Mouse (Mus musculus) lung, embryonic 15.5 days (tissue): Measurements from ENCODE around the gene Lce3a. TPM values are rescaled to one million over a fixed set of nuclear protein-coding genes. Genes with fewer than 3 reads are reported as not detected.
A peak's percentile ranks its signal among the peaks of the same experiment; 100 is the strongest.

Experiments
- ATAC-seq: fragments of 200-750 bp; cut with Nextera tagmentation; 2 replicates; pipeline ENCODE4 v1.8.0; 2017; ENCODE audit warnings: moderate number of reproducible peaks, borderline replicate concordance; ENCODE audit not compliant: low FRiP score, low TSS enrichment; ENCODE audit errors: extremely low read depth
- H3K27ac ChIP-seq: fragments of 300-500 bp; sonication (generic); 2 replicates; pipeline ENCODE4 v1.5.1; 2015; ENCODE audit warnings: moderate library complexity, mild to moderate bottlenecking, inconsistent platforms
- H3K27me3 ChIP-seq: fragments of 300-500 bp; sonication (generic); 2 replicates; pipeline ENCODE4 v1.6.1; 2015; ENCODE audit warnings: inconsistent platforms
- H3K36me3 ChIP-seq: fragments of 300-500 bp; sonication (generic); 2 replicates; pipeline ENCODE4 v1.6.1; 2015; ENCODE audit warnings: inconsistent platforms
- H3K4me1 ChIP-seq: fragments of 300-500 bp; sonication (generic); 2 replicates; pipeline ENCODE4 v1.6.1; 2015; ENCODE audit warnings: inconsistent platforms
- H3K4me2 ChIP-seq: fragments of 300-500 bp; sonication (generic); 2 replicates; pipeline ENCODE4 v1.6.1; 2015; ENCODE audit warnings: inconsistent platforms, mild to moderate bottlenecking, moderate library complexity
- H3K4me3 ChIP-seq: fragments of 300-500 bp; sonication (generic); 2 replicates; pipeline ENCODE4 v1.5.1; 2015; ENCODE audit warnings: mild to moderate bottlenecking, inconsistent platforms
- H3K9ac ChIP-seq: fragments of 300-500 bp; sonication (generic); 2 replicates; pipeline ENCODE4 v1.6.1; 2015; ENCODE audit warnings: inconsistent platforms
- H3K9me3 ChIP-seq: fragments of 300-500 bp; sonication (generic); 2 replicates; pipeline ENCODE4 v1.6.1; 2016; ENCODE audit warnings: inconsistent platforms
- WGBS: fragments of 180-500 bp; shearing (Covaris S2); methylation state at CpG from one replicate; pipeline ENCODE4 v1.1.7; 2015; 5-methylcytosine and 5-hydroxymethylcytosine counted together
- polyA plus RNA-seq: library from polyadenylated mRNA; unstranded; fragments of >200 nt; fragmentation: Nextera tagmentation; extraction: Ambion mirVana; gene quantifications from 2 replicates; pipeline ENCODE4 v1.2.1, GENCODE M21; 2015

The Lce3a gene
- polyA plus RNA-seq, result not detected in 2 replicates

GRCm38 (mm10) chr3:92926130-92926529, at the start of gene Lce3a:
TSS of gene Lce3a (minus strand) at chr3:92926230.
- Histone ChIP-seq H3K27ac (no peak within 1 kb of the TSS), H3K4me3 (no peak within 1 kb of the TSS), H3K4me2 (no peak within 1 kb of the TSS), H3K9ac (no peak within 1 kb of the TSS), H3K27me3 (no peaks in the 10 kb centered on the region), H3K36me3 (no peaks in the 10 kb centered on the region), H3K9me3 (no peaks in the 10 kb centered on the region), H3K4me1 (no peaks in the 10 kb centered on the region)
- WGBS, result 50% methylated on average over 2 of the region's 2 CpGs
- no peak for ATAC-seq

GRCm38 (mm10) chr3:92966761-92967160, 40.7 kb upstream of the Lce3a start, which contains the start of gene Lce3e:
TSS of gene Lce3e (plus strand) at chr3:92967061.
- H3K27me3 ChIP-seq, result no peaks in the 10 kb centered on the region
- ATAC-seq, result no peak
- no peak within 1 kb of the TSS for H3K9ac ChIP-seq
- H3K4me3 ChIP-seq, result no peak within 1 kb of the TSS
- no peaks in the 10 kb centered on the region for H3K4me1 ChIP-seq
- no peaks in the 10 kb centered on the region for H3K9me3 ChIP-seq
- no peak within 1 kb of the TSS for H3K4me2 ChIP-seq
- no peaks in the 10 kb centered on the region for H3K36me3 ChIP-seq
- 82% methylated on average over 2 of the region's 2 CpGs for WGBS
- H3K27ac ChIP-seq, result no peak within 1 kb of the TSS

GRCm38 (mm10) chr3:92957090-92957489, 31.1 kb upstream of the Lce3a start, which contains the start of gene Lce3d:
TSS of gene Lce3d (plus strand) at chr3:92957390.
- ATAC-seq, result no peak
- H3K4me2 ChIP-seq, result no peak within 1 kb of the TSS
- no peak within 1 kb of the TSS for H3K9ac ChIP-seq
- no peaks in the 10 kb centered on the region for H3K27me3 ChIP-seq
- WGBS, result 89% methylated on average over 1 of the region's 1 CpGs
- H3K4me3 ChIP-seq, result no peak within 1 kb of the TSS
- no peak within 1 kb of the TSS for H3K27ac ChIP-seq
- no peaks in the 10 kb centered on the region for H3K36me3 ChIP-seq
- H3K4me1 ChIP-seq, result no peaks in the 10 kb centered on the region
- no peaks in the 10 kb centered on the region for H3K9me3 ChIP-seq

- H3K4me2 ChIP-seq, result no peak within 1 kb of the TSS
- H3K27ac ChIP-seq, result no peak within 1 kb of the TSS
- H3K27me3 ChIP-seq, result no peaks in the 10 kb centered on the region
- WGBS, result 52% methylated on average over 1 of the region's 1 CpGs
- ATAC-seq, result no peak
- no peak within 1 kb of the TSS for H3K4me3 ChIP-seq
- no peaks in the 10 kb centered on the region for H3K4me1 ChIP-seq
- no peak within 1 kb of the TSS for H3K9ac ChIP-seq
- H3K9me3 ChIP-seq, result no peaks in the 10 kb centered on the region
- no peaks in the 10 kb centered on the region for H3K36me3 ChIP-seq
These were observed 18.2 kb upstream of the Lce3a start, which contains the start of gene Lce3c for GRCm38 (mm10) chr3:92944186-92944585. TSS of gene Lce3c (plus strand) at chr3:92944486.

DNA sequence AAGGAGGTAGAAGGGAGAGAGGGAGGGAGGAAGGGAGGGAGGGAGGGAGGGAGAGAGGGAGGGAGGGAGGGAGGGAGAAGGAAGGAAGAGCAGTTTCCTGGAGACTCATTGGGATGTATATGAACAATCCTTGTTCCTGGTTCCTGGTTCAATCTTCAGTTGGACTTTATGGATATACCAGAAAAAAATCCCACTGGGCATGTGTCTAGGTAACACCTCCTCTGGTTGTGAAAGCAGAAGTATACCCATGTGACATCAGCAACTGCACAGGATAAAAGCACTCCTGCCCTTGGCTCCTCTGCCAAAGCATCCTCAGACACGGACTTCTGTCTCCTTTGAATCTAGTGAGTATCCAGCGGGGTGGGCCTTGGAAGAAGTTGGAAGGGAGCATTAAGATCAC, 6.6 kb upstream of the Lce3a start, which contains the start of gene Lce3b:
Gene Lce3b (plus strand): TSS at position 301 of the 400 bp plus-strand sequence.
- no peak within 1 kb of the TSS for H3K4me2 ChIP-seq
- no peak within 1 kb of the TSS for H3K27ac ChIP-seq
- no peaks in the 10 kb centered on the region for H3K27me3 ChIP-seq
- no peaks in the 10 kb centered on the region for H3K9me3 ChIP-seq
- H3K36me3 ChIP-seq, result no peaks in the 10 kb centered on the region
- H3K4me3 ChIP-seq, result no peak within 1 kb of the TSS
- H3K4me1 ChIP-seq, result no peaks in the 10 kb centered on the region
- no peak within 1 kb of the TSS for H3K9ac ChIP-seq
- 47% methylated on average over 2 of the region's 2 CpGs for WGBS
- no peak for ATAC-seq

DNA sequence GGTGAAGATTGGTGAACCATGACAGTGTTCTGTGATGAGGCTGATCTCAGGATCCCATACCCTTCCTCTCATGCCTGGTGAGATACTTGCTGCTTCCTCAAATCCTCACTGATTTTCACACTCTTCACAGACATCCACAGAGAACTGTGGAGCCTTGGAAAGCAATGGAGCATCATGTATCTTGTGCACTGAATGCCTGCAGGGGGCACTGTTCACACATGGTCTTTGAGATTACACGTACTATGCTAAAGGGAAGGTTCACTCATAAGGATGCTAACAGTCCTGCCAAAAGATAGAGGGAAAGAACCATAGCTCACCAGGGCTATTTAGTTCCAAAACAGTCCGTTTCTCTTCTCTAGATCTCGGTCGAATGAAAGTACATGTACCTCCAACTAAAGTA, 5.7 kb downstream of the Lce3a start:
- H3K9ac ChIP-seq, result no peak overlapping the region
- H3K4me1 ChIP-seq, result no peaks in the 10 kb centered on the region
- no peak for ATAC-seq
- no peaks in the 10 kb centered on the region for H3K27me3 ChIP-seq
- H3K27ac ChIP-seq, result no peak overlapping the region
- H3K4me2 ChIP-seq, result no peak overlapping the region
- 53% methylated on average over 4 of the region's 4 CpGs for WGBS
- H3K9me3 ChIP-seq, result no peaks in the 10 kb centered on the region
- H3K36me3 ChIP-seq, result no peaks in the 10 kb centered on the region
- no peak overlapping the region for H3K4me3 ChIP-seq

- ATAC-seq, result no peak
- no peaks in the 10 kb centered on the region for H3K9me3 ChIP-seq
- H3K4me1 ChIP-seq, result no peaks in the 10 kb centered on the region
- H3K36me3 ChIP-seq, result no peaks in the 10 kb centered on the region
- H3K4me2 ChIP-seq, result no peak overlapping the region
- H3K27ac ChIP-seq, result no peak overlapping the region
- H3K27me3 ChIP-seq, result no peaks in the 10 kb centered on the region
- H3K9ac ChIP-seq, result no peak overlapping the region
- WGBS, result 27% methylated on average over 3 of the region's 4 CpGs
- H3K4me3 ChIP-seq, result no peak overlapping the region
These were observed 18.5 kb downstream of the Lce3a start for GRCm38 (mm10) chr3:92907571-92907970.

GRCm38 (mm10) chr3:92905182-92905581, 20.8 kb downstream of the Lce3a start:
- Histone ChIP-seq H3K4me2 (no peak overlapping the region), H3K4me1 (no peaks in the 10 kb centered on the region), H3K27me3 (no peaks in the 10 kb centered on the region), H3K9ac (no peak overlapping the region), H3K9me3 (no peaks in the 10 kb centered on the region), H3K27ac (no peak overlapping the region), H3K4me3 (no peak overlapping the region), H3K36me3 (no peaks in the 10 kb centered on the region)
- ATAC-seq, result peak; percentile 64; the same call in 1 of the 2 replicates
- 31% methylated on average over 3 of the region's 3 CpGs for WGBS

DNA sequence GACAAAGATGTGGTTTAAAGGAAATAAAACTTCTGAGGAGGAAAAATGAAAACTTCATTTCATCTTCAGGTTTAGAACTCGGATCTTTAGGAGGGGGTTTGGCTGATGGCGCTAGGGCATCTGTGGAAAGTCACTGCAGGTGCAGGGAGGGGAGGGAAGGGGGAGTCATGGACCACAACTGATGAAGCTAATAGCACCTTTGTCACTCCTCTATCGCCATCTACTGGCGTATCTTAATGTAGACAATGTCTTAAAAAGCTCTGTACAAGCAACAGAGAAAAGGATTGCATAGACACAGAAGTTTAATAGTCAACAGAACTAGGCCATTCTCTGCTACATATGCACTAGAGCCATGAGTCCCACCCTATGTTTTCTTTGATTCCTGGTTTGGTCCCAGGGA, 22.4 kb downstream of the Lce3a start:
- Histone ChIP-seq H3K9ac (no peak overlapping the region), H3K4me2 (no peak overlapping the region), H3K4me1 (no peaks in the 10 kb centered on the region), H3K27me3 (no peaks in the 10 kb centered on the region), H3K4me3 (no peak overlapping the region), H3K27ac (no peak overlapping the region), H3K9me3 (no peaks in the 10 kb centered on the region), H3K36me3 (no peaks in the 10 kb centered on the region)
- ATAC-seq, result no peak
- WGBS, result 16% methylated on average over 4 of the region's 4 CpGs

DNA sequence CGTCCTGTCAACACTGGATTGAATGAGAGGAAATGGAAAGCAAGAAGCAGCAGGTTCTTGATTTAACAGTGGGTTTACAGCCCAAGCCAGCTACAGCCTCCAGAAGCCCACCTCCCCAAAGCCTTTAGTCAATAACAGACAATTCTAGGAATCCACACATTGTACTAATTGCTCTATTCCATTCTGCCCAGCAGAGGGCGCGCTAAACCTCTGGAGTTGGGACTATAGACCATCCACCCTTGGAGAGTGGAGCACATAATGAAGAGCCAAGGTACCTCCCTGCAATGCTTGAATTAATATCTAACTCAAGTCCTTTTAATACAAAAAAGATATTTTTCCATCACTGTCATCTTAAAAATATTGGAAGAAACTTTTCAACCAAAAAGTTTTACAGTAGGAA, 23.0 kb downstream of the Lce3a start:
- no peak for ATAC-seq
- WGBS, result 23% methylated on average over 3 of the region's 3 CpGs

DNA sequence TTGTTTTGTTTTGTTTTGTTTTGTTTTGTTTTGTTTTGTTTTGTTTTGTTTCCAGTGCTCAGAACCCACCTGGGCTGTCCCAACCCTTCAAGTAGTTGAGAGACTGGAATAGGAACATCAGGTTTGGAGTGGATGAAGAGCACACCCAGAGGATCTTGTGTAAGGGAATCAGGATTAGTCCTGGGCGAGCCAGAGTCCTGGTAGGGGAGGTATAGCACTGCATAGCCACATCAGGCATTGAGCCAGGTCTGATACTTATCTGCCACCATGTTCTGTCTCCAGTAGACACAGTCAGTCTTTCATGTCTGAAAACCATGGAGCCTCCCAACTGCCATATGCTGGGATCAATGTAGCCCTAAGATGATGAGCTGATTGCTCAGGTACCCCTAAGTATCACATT, 31.5 kb downstream of the Lce3a start:
- no peak for ATAC-seq
- WGBS, result 84% methylated on average over 1 of the region's 1 CpGs
- Histone ChIP-seq H3K4me3 (no peak overlapping the region), H3K4me2 (no peak overlapping the region), H3K27me3 (no peaks in the 10 kb centered on the region), H3K4me1 (no peaks in the 10 kb centered on the region), H3K27ac (no peak overlapping the region), H3K36me3 (no peaks in the 10 kb centered on the region), H3K9ac (no peak overlapping the region), H3K9me3 (no peaks in the 10 kb centered on the region)

More for the DNA sequence above, 23.0 kb downstream of the Lce3a start:
- no peak overlapping the region for H3K4me2 ChIP-seq
- H3K9ac ChIP-seq, result no peak overlapping the region
- no peak overlapping the region for H3K27ac ChIP-seq
- H3K36me3 ChIP-seq, result no peaks in the 10 kb centered on the region
- H3K9me3 ChIP-seq, result no peaks in the 10 kb centered on the region
- H3K4me1 ChIP-seq, result no peaks in the 10 kb centered on the region
- H3K27me3 ChIP-seq, result no peaks in the 10 kb centered on the region
- no peak overlapping the region for H3K4me3 ChIP-seq

GRCm38 (mm10) chr3:92894063-92894462, 32.0 kb downstream of the Lce3a start:
- no peaks in the 10 kb centered on the region for H3K36me3 ChIP-seq

More at GRCm38 (mm10) chr3:92894063-92894462, 32.0 kb downstream of the Lce3a start:
- no peaks in the 10 kb centered on the region for H3K9me3 ChIP-seq
- no peaks in the 10 kb centered on the region for H3K4me1 ChIP-seq
- H3K9ac ChIP-seq, result no peak overlapping the region
- H3K27me3 ChIP-seq, result no peaks in the 10 kb centered on the region
- 53% methylated on average over 3 of the region's 3 CpGs for WGBS
- ATAC-seq, result peak; percentile 42; the same call in 1 of the 2 replicates
- H3K27ac ChIP-seq, result no peak overlapping the region
- H3K4me3 ChIP-seq, result no peak overlapping the region
- no peak overlapping the region for H3K4me2 ChIP-seq
